Mouse (Mus musculus) liver, embryonic 14.5 days (tissue): ENCODE measurements at regions not wholly inside any gene's neighbourhood (a gene's known extent, or its start where the extent isn't known, plus 50 kb on each side); places are given as distances from the start of the nearest gene placed in this dataset.

ENCODE experiments used
- ATAC-seq: fragments of 200-750 bp; cut with Nextera tagmentation; 2 replicates; pipeline ENCODE4 v1.8.0; 2017; ENCODE audit warnings: moderate number of reproducible peaks, mild to moderate bottlenecking, moderate library complexity; ENCODE audit not compliant: insufficient read depth
- DNase-seq, 3 experiments: peaks; one replicate each; pipeline ENCODE4 v3.0.0-alpha.2; 2012 to 2013; ENCODE audit warnings: low read depth in 3 of 3, low spot score in 3 of 3
- H3K27ac ChIP-seq: fragments of 300-500 bp; sonication (generic); 2 replicates; pipeline ENCODE4 v1.5.1; 2014; ENCODE audit warnings: moderate library complexity, mild to moderate bottlenecking, control low read depth, inconsistent platforms
- H3K27me3 ChIP-seq: fragments of 300-500 bp; sonication (generic); 2 replicates; pipeline ENCODE4 v1.6.1; 2014; ENCODE audit warnings: mild to moderate bottlenecking, low read length, moderate library complexity; ENCODE audit not compliant: control insufficient read depth, insufficient read depth
- H3K36me3 ChIP-seq: fragments of 300-500 bp; sonication (generic); replicated peaks from 2 replicates; pipeline ENCODE4 v1.6.1; 2014; ENCODE audit warnings: low read depth; ENCODE audit not compliant: control insufficient read depth, insufficient read depth
- H3K4me1 ChIP-seq, 2 experiments: fragments of 200-500 bp in 1 of 2; fragments of 300-500 bp in 1 of 2; sonication (generic) in 1 of 2; replicated peaks; 2 replicates each; pipeline ENCODE4 v1.6.1; 2012 to 2014; ENCODE audit warnings: antibody characterized with exemption in 1 of 2, inconsistent platforms in 1 of 2, low read length in 1 of 2; ENCODE audit not compliant: control insufficient read depth in 2 of 2, insufficient read depth in 2 of 2
- H3K4me2 ChIP-seq: fragments of 300-500 bp; sonication (generic); 2 replicates; pipeline ENCODE4 v1.6.1; 2014; ENCODE audit warnings: low read depth, mild to moderate bottlenecking, control low read depth, moderate library complexity
- H3K4me3 ChIP-seq, 2 experiments: fragments of 200-500 bp in 1 of 2; fragments of 300-500 bp in 1 of 2; sonication (generic) in 1 of 2; 2 replicates each; pipeline ENCODE4 v1.5.1; 2012 to 2014; ENCODE audit warnings: low read depth in 2 of 2, low read length in 2 of 2, mild to moderate bottlenecking in 2 of 2, control low read depth in 1 of 2, inconsistent platforms in 1 of 2, moderate library complexity in 1 of 2; ENCODE audit not compliant: insufficient read depth in 1 of 2
- H3K9ac ChIP-seq: fragments of 300-500 bp; sonication (generic); replicated peaks from 2 replicates; pipeline ENCODE4 v1.6.1; 2014; ENCODE audit warnings: mild to moderate bottlenecking, control low read depth, moderate library complexity
- H3K9me3 ChIP-seq: fragments of 300-500 bp; sonication (generic); 2 replicates; pipeline ENCODE4 v1.6.1; 2016; ENCODE audit warnings: low read length, mixed read lengths; ENCODE audit not compliant: control insufficient read depth
- CTCF ChIP-seq: IDR thresholded peaks from 2 replicates; pipeline ENCODE4 v1.5.1; 2016; ENCODE audit warnings: antibody characterized with exemption, low read depth, control low read depth
- EP300 ChIP-seq: IDR thresholded peaks from 2 replicates; pipeline ENCODE4 v1.6.1; 2016; ENCODE audit warnings: antibody characterized with exemption, low read depth
- WGBS: fragments of 180-500 bp; shearing (Covaris S2); extraction: QIAGEN DNeasy Blood & Tissue Kit; methylation state at CpG from one replicate; pipeline ENCODE4 v1.1.7; 2014; ENCODE audit not compliant: insufficient replicate concordance; 5-methylcytosine and 5-hydroxymethylcytosine counted together

DNA sequence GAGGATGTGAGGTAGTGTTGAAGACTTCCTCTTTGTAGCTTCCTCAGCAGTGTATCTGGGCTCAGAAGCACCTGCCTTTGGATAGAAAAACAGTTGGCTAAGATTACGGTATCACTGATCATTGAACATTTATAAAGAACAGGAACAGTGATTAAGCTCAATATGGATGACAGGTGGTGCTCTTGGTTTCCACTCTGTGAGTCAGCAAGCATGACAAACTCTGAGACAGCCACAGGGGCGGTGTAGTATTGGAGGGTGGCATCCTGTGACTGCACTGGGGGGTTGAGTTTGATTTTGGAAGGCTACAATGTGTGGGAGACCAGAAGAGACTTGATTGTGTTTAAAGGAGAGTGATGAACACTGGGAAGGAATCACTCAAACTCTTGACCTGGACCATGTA lies 144.3 kb downstream of the Olfm4 start:
- Histone ChIP-seq H3K36me3 (no peaks in the 10 kb centered on the region), H3K27ac (no peak overlapping the region), H3K9ac (no peak overlapping the region), H3K9me3 (no peaks in the 10 kb centered on the region), H3K4me1 (no peaks in the 10 kb centered on the region), H3K4me3 (no peak overlapping the region), H3K4me2 (no peak overlapping the region), H3K27me3 (no peaks in the 10 kb centered on the region)
- TF ChIP-seq CTCF (no peak), EP300 (no peak)
- no peak for DNase-seq
- no peak for ATAC-seq
- 52% methylated on average over 2 of the region's 2 CpGs for WGBS

DNA sequence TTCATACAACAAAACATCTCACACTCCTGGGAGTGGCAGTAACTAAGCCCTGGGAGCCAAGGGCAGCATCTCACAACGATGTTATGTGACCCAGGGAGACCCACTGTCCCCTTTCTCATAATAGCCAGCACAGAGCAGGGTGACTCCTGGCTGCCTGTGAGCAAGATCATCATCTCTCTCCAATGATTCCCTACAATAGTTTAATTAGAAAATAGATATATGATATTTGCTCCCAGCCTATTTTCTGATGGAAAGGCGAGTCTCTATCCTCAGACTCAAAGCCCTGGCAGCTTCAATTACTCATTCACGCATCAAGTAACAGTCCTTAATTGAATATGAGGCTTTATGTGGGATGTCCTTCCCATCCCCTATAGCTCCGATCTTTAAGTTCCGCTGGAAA lies 153.7 kb downstream of the Olfm4 start:
- Histone ChIP-seq H3K4me2 (no peak overlapping the region), H3K4me3 (no peak overlapping the region), H3K27me3 (no peaks in the 10 kb centered on the region), H3K27ac (no peak overlapping the region), H3K36me3 (no peaks in the 10 kb centered on the region), H3K9ac (no peak overlapping the region), H3K4me1 (no peaks in the 10 kb centered on the region), H3K9me3 (no peaks in the 10 kb centered on the region)
- DNase-seq (no peak), ATAC-seq (no peak)
- 58% methylated on average over 5 of the region's 5 CpGs for WGBS
- TF ChIP-seq CTCF (no peak), EP300 (no peak)

DNA sequence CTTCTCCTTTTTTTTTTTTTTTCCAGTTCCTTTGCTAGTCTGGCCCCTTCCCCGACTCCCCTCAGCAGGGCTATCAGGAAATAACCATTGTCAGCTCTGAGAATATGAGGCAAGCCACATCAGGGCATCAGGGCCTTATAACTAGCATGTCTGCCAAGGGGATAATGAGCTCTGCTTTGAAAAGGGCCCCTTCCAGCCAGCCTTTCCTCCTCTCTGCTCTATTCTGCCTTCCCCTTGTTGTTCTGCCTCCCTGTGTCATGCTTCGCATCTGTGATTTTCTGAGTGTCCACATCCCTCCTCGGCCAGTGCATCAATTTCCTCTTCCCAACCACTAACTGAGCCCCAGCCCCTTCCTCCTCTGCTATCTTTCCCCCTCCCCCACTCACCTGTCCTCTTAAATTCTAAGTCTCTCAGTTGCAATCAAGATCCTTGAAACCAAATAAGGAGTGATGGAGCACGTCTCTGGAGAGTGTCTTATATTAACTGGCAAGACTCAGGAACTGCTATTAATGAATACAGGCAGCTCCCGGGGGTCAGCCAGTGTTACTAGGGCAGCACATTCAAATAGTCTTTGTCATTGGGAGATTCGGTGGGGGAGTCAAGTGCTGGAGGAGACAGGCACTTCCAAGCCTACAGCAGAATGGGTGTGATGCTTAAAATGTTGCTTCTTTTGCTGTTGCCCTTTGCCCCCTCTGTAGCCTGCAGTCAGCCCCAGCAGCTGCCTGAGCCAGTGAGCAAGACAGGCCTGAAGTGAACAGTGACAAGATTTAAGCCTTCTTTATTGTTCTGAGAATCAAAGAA lies 155.3 kb downstream of the Olfm4 start:
- Histone ChIP-seq H3K4me3 (no peak overlapping the region), H3K4me2 (no peak overlapping the region), H3K36me3 (no peaks in the 10 kb centered on the region), H3K9ac (no peak overlapping the region), H3K27me3 (no peaks in the 10 kb centered on the region), H3K27ac (no peak overlapping the region), H3K9me3 (no peaks in the 10 kb centered on the region), H3K4me1 (no peaks in the 10 kb centered on the region)
- ATAC-seq (no peak), DNase-seq (no peak)
- TF ChIP-seq CTCF = no peak
- no peak for TF ChIP-seq EP300
- WGBS = 31% methylated on average over 6 of the region's 6 CpGs

DNA sequence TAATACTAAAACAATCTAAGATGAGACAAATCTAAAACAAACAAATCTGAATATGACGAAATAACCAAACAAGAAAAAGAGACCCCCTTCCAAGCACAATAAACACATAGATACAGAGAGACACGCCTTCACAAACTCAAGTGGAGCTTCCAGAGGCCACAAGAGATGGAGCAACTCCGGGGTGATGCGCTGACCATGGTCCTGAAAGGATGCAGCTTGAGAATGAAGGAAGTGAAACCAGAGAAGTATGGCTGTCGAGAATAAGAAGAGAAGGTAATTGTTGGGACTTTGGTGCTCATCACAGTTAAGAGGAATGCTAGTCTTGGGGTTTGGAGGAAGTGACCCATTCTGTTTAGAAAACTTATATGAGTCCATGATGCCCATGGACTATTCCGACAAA lies 173.1 kb downstream of the Olfm4 start:
- Histone ChIP-seq H3K27ac (no peak overlapping the region), H3K4me3 (no peak overlapping the region), H3K4me2 (no peak overlapping the region), H3K9ac (no peak overlapping the region), H3K27me3 (no peaks in the 10 kb centered on the region), H3K9me3 (no peaks in the 10 kb centered on the region), H3K36me3 (no peaks in the 10 kb centered on the region), H3K4me1 (no peaks in the 10 kb centered on the region)
- no peak for TF ChIP-seq EP300
- no peak for TF ChIP-seq CTCF
- DNase-seq (no peak), ATAC-seq (no peak)
- WGBS = 27% methylated on average over 6 of the region's 6 CpGs

DNA sequence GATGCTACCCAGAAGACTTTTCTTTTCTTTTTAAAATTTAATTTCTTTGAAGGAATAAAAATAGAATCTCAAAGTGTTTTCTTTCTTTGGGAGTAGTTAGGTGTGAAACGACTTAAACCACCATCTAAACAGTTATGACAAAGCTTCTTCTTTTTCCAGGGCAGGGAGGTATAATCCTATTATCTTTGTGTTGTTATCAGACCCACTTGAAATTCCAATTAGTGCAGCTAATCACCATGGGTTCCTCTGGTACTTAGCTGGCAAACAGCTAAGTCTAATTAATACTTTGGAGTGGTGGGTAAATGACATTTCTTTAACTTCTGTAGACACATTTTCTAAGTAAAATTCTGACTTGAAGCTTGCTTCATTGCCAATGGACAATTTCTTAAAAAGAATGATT lies 185.3 kb downstream of the Olfm4 start:
- WGBS = 30% methylated on average over 1 of the region's 1 CpGs
- Histone ChIP-seq H3K27me3 (no peaks in the 10 kb centered on the region), H3K27ac (no peak overlapping the region), H3K4me2 (no peak overlapping the region), H3K4me3 (no peak overlapping the region), H3K36me3 (no peaks in the 10 kb centered on the region), H3K4me1 (no peaks in the 10 kb centered on the region), H3K9me3 (no peaks in the 10 kb centered on the region), H3K9ac (no peak overlapping the region)
- ATAC-seq (no peak), DNase-seq (no peak)
- TF ChIP-seq EP300 (no peak), CTCF (no peak)
